Mouse (Mus musculus) thymus, postnatal 25 days (tissue): Measurements from ENCODE around the gene Dctn5.
"Not testable (repeated sequence)": the region's sequence is repeated elsewhere in the genome, so short reads cannot be mapped to it uniquely, and the experiment has no call there.

Source experiments
- DNase-seq: peaks from one replicate; pipeline ENCODE4 v3.0.0; 2022

The Dctn5 gene

GRCm38 (mm10) chr7:122132497-122133337 is at the start of gene Dctn5, which contains the start of gene Palb2:
Gene Dctn5, plus strand, starts transcription at chr7:122133041.
Gene Palb2, minus strand, starts transcription at chr7:122132985.
- DNase-seq = peak; percentile 99

DNA sequence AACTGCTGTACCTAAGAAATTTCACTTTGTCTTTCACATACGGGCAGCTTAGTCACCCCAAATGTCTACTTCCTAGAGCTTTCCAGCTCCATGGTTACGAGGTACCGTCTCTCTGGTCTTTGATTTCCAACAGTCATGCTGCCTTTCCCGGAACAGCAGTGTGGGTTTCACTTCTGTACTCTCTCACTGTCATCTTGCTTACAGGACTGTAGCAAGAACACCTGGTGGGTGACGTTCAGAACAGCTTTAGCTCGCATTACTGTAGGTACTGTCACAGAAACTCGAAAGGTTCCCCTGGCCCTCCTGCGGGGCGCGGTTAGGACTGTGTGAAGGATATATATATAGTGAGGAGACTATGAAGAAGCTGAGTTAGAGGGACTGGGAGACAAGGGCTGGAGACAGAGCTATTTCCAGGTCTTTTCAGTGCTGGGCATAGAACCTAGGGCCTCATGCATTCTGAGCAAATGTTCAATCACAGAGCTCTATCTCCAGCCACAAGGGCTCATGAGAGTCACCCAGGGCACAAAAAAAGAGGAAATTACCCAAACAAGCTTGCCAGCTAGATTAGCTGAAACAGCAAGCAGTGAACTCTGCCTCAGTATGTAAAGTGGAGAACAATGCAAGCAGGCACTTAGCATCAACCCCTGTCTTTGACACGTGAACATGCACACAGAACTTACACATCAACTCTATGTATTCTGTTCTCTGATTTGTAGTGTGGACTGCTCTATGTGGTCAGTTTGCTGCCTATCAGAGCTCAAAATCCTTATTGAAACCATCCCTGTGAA is 45.5 kb upstream of the Dctn5 start:
- no peak for DNase-seq

DNA sequence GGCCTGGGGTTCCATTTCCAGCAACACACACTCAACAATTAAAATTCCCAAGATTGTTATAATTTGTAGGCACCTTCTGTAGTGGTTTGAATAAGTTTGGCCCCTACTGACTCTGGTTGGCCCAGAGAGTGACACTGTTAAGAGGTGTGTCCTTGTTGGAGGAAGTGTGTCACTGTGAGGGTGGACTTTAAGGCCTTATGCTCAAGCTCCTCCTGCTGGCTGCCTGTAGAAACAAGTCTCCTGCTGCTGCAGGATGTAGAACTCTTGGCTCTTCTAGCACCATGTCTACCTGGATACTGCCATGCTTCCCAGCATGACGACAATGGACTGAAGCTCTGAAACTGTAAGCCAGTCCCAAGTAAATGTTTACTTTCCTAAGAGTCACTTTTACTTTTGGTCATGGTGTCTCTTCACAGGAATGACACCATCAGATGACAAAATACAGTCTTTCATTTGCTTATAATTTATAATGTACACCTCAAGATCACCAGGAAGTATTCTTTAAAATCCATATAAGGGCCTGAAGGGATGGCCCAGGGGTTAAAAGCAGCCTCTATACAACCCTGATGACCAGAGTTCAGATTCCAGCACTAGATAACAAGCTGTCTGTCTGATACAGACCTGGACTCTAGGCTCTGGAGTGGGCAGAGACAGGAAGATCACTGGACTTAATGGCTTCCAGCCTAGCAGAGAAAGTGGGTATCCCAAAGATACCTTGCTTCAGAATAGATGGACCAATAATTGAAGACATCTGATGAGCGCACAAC is 38.1 kb upstream of the Dctn5 start:
- no peak for DNase-seq

DNA sequence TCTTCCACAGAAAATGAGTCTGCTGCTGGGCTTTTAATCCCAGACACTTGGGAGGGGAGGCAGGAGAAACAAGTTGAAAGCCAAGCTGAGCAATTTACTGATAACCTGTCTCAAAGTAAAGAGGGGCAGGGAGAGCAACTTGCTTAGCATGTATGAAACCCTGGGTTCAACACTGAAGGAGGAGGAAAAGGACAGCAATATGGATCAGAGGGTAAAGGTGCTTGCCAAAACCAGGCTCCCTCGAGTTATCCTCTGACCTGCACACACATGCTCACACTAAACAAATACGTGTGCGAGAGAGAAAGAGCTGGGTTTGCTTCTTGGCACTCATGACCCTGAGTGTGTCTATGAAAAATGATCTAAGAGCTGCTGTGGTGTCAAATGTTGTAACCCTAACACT is 34.8 kb upstream of the Dctn5 start:
- DNase-seq = no peak

- peak; percentile 52 for DNase-seq
Observed at GRCm38 (mm10) chr7:122099222-122099621, 33.6 kb upstream of the Dctn5 start.

- DNase-seq = not testable (repeated sequence)
Observed at GRCm38 (mm10) chr7:122101014-122101746, 31.7 kb upstream of the Dctn5 start.

GRCm38 (mm10) chr7:122101747-122102244 is 31.0 kb upstream of the Dctn5 start, which contains the start of gene Ndufab1:
Gene Ndufab1, minus strand, starts transcription at chr7:122101886.
- peak; percentile 85 for DNase-seq

DNA sequence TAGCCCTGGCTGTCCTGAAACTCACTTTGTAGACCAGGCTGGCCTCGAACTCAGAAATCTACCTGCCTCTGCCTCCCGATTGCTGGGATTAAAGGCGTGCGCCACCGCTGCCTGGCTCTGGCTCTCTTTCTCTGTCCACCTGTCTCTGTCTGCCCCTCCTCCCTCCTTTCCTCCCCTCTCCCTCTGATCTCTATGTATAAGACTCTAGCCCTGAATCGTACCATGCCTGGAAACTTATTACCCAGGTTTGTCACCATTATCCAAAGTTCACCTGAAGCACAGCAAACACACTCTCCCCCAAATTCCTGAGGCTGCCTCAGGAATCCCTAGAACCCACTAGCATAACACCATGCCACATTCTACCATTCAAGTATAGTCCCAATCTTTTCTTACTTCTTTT is 24.6 kb upstream of the Dctn5 start:
- DNase-seq = no peak

- DNase-seq = no peak
Observed at GRCm38 (mm10) chr7:122123518-122123917, 9.3 kb upstream of the Dctn5 start.

DNA sequence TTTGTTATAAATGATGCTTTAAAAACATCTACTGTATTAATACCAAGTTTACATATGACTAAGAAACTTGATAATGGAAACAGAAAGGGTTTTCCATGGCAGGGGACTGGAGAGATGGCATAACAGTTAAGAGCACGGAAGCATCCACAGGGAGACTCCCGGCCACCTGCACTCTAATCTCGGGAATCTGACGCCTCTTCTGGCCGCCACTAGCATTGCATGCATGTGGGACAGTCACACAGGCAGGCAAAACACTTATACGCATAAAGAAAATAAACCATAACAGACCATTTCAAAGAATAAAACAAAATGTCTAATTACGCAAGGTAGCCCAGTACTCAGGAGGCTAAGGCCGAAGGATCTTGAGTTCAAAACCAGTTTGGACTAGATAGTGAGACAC is 7.2 kb upstream of the Dctn5 start:
- no peak for DNase-seq

GRCm38 (mm10) chr7:122126946-122127345 is 5.9 kb upstream of the Dctn5 start:
- DNase-seq = no peak

DNA sequence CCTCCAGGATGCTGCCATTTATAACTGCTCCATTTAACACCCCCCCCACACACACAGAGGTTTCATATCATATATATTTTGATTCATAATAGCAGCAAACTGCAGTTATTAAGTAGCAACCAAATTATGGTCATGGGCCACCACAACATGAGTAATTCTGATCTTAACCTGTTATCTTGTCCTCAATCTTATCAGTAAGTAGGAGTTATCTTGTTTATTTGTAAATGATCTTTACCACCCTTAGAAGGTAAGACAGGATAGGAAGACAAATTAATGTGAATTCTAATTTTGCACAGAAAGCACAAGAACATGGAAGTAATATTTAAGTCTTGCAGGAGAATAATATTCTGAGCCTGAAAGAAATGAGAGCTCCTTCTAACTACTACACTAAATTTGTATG is 1.0 kb upstream of the Dctn5 start:
- no peak for DNase-seq

- DNase-seq = no peak
Observed at GRCm38 (mm10) chr7:122133338-122133625, 441 bp downstream of the Dctn5 start.

DNA sequence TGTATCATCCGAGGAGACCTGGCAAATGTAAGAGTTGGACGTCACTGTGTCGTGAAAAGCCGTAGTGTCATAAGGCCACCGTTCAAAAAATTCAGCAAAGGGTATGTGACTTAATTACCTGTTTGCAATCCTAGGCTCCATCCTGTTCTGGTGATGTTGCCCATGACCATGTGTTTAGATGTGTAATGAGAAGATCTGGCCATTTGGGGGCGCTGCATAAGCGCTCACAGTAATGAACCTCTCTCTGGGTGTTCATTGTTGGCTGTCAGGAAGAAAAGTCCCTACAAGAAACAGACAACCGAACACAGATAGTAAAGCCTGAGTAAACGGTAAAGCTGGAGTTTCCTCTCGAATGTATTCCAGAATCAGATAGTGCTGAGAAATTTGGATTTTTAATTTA is 2.2 kb downstream of the Dctn5 start:
- DNase-seq = peak; percentile 13

DNA sequence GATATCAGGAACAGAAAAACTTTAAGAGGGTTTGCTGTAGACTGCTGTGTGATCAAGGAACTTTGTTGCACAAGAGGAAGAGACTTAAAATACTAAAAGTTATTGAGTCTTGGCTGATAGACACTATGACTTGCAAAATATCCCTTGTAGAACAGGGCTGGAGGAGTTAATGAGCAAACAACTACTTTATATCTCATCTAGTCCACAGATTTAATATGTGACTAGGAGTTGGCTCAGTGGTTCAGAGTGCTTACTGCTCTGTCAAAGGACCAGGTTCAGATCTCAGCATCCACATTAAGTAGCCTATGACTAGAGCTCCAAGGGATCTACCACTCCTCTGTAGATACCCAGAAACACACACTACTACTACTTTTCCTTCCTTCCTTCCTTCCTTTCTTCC is 4.2 kb downstream of the Dctn5 start:
- DNase-seq = no peak

DNA sequence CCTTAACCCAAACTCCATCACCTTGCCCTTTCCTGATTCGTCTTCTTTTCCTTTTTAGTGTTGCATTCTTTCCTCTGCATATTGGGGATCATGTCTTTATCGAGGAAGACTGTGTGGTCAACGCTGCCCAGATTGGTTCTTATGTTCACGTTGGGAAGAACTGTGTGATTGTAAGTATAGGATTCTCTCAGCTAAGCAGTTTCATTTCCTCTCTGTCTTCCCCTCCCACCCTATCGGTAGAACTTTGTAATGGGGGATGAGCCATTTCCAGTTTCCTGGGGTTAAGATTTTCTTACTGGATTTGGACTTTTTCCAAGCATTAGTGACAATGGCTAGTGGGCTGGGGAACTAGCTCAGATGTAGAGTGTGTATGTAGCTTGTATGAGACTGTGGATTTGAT is 5.3 kb downstream of the Dctn5 start:
- DNase-seq = no peak

DNA sequence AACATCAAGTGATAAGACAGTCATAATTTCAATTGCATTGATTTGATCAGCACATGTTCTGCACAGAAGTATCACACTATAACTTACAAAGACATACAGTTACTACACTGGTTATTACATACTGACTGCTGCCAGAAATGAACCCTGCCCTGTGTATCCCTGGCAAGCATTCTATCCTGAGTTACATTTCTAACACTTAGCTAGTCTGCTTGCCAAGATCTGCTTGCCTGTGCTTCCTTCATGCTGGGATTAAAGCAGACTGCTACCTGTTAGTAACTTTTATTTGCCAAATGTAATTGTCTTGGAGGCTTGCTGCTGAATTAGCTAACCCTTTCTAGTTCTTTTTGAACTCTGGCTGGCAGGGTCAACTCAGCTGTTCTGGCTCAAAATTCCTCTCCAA is 8.2 kb downstream of the Dctn5 start:
- no peak for DNase-seq

DNA sequence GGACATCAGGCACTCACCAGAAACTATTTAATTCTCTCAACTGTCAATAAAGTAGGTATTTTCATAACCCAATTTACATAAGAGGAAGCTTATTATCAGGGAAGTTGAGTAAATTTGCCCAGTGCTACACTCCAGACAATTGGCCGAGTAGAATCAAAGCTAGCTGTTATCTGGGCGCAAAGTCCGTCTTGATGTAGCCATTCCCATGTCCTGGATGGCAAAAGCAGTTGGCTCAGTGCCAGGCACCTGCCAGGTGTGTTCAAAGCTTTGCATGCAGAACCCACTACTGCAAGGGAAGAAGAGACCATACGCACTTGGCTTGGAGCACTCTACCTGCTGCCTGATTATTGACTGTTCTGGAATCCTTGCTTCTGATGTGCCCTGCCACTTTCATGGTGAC is 19.6 kb downstream of the Dctn5 start:
- DNase-seq = no peak

- no peak for DNase-seq
Observed at GRCm38 (mm10) chr7:122158488-122158887, 25.6 kb downstream of the Dctn5 start.

DNA sequence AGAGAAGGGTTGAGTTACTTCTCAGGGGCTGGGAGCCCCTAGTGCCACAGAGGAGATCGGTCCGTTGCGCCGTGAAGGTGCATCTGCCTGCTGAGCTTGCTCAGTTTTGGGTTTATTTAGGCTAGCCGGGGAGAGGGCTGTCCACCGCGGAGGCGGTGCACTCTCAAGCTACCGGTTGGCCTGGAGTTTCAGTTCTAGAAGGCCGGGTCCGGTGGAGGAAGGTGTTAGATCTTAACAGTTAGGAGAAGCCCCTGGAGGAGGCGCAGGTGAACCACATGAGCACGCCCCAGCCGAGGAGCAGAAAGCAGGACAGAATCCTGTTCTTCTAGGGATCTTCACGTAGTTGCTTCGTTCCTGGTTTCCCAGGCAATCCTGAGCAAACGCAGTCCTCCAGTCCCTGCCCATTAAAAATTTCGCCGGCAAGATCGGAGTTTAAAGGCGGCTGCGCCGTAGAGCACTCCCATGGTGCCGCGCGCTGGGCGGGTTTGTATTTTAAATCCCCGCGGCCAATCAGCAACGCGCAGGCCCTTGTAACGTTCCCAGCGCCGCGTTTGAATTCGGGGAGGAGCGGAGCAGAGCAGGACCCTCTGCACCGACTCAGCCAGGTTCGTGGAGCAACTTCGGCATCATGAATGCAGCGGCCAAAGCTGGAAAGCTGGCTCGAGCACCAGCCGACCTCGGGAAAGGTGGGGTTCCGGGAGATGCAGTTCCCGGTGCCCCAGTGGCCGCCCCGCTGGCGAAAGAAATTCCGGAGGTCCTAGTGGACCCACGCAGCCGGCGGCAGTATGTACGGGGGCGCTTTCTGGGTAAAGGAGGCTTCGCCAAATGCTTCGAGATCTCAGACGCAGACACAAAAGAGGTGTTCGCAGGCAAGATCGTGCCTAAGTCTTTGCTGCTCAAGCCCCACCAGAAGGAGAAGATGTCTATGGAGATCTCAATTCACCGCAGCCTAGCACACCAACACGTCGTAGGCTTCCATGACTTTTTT is 26.4 kb downstream of the Dctn5 start, which contains the start of gene Plk1:
Plk1 (plus strand) TSS at position 525 of the 988 bp plus-strand sequence.
- peak; percentile 84 for DNase-seq

DNA sequence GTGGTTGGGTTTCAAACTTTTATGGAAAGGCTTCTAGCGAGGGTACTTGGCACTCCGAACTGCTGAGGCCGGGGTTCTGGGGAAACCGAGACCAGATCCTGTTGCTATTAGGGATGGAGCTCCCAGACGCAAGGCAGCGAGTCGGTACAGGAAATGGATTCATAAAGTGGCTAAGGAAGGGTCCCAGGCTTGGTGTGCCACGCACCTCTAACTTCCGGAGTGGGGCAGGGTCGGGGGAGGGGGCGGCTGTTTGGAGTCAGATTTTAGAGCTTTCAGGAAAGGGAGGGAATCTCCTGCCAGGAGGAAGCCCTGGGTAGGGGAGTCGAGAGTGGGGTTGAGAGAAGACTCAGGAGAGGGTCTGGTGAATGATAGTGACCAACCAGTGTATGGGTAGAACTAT is 27.2 kb downstream of the Dctn5 start:
- DNase-seq = peak; percentile 22
